Mouse (Mus musculus) heart, postnatal 4 days (tissue): ENCODE measurements at regions not wholly inside any gene's neighbourhood (a gene's known extent, or its start where the extent isn't known, plus 50 kb on each side); places are given as distances from the start of the nearest gene placed in this dataset.

Source experiments
- DNase-seq: peaks from one replicate; pipeline ENCODE4 v3.0.0; 2021

GRCm38 (mm10) chr15:62212283-62212910, 1289.6 kb upstream of the A1bg start:
- DNase-seq, result no peak

GRCm38 (mm10) chr15:62209881-62210481, 1287.2 kb upstream of the A1bg start:
- DNase-seq, result peak; percentile 37

GRCm38 (mm10) chr15:62209296-62209695, 1286.5 kb upstream of the A1bg start:
- DNase-seq, result no peak

GRCm38 (mm10) chr15:62206502-62206902, 1283.7 kb upstream of the A1bg start:
- peak; percentile 46 for DNase-seq

- no peak for DNase-seq
Observed at GRCm38 (mm10) chr15:62203951-62204905, 1281.4 kb upstream of the A1bg start.

- DNase-seq, result peak; percentile 47
Observed at GRCm38 (mm10) chr15:62202781-62203375, 1280.1 kb upstream of the A1bg start.

GRCm38 (mm10) chr15:62198721-62199120, 1275.9 kb upstream of the A1bg start:
- no peak for DNase-seq

- no peak for DNase-seq
Observed at GRCm38 (mm10) chr15:62198194-62198593, 1275.4 kb upstream of the A1bg start.

- DNase-seq, result no peak
Observed at GRCm38 (mm10) chr15:62195440-62195839, 1272.6 kb upstream of the A1bg start.

GRCm38 (mm10) chr15:62192706-62193105, 1269.9 kb upstream of the A1bg start:
- no peak for DNase-seq

GRCm38 (mm10) chr15:62191641-62192040, 1268.8 kb upstream of the A1bg start:
- DNase-seq, result no peak

GRCm38 (mm10) chr15:62190977-62191614, 1268.3 kb upstream of the A1bg start:
- no peak for DNase-seq

- no peak for DNase-seq
Observed at GRCm38 (mm10) chr15:62190224-62190910, 1267.6 kb upstream of the A1bg start.

GRCm38 (mm10) chr15:62189565-62190181, 1266.9 kb upstream of the A1bg start:
- DNase-seq, result no peak

GRCm38 (mm10) chr15:62186548-62186947, 1263.7 kb upstream of the A1bg start:
- DNase-seq, result no peak

- DNase-seq, result no peak
Observed at GRCm38 (mm10) chr15:62183803-62184202, 1261.0 kb upstream of the A1bg start.

GRCm38 (mm10) chr15:62181454-62181910, 1258.7 kb upstream of the A1bg start:
- DNase-seq, result peak; percentile 13

- no peak for DNase-seq
Observed at GRCm38 (mm10) chr15:62180718-62181117, 1257.9 kb upstream of the A1bg start.

- no peak for DNase-seq
Observed at GRCm38 (mm10) chr15:62179801-62180200, 1257.0 kb upstream of the A1bg start.

GRCm38 (mm10) chr15:62178568-62178967, 1255.8 kb upstream of the A1bg start:
- no peak for DNase-seq

GRCm38 (mm10) chr15:62177768-62178410, 1255.1 kb upstream of the A1bg start:
- DNase-seq, result no peak
